Mouse (Mus musculus) effector memory CD4-positive, alpha-beta T cell, adult 5 months (primary cell): ENCODE data around the gene Ociad1. TPM values are rescaled to one million over a fixed set of nuclear protein-coding genes. Genes with fewer than 3 reads are reported as not detected.

Source experiments
- polyA plus RNA-seq: library from polyadenylated mRNA; unstranded; fragments of 100-300 nt; shearing (Covaris generic); gene quantifications from one replicate; pipeline ENCODE4 v1.2.1, GENCODE M21; 2017

Ociad1 gene
- 226 TPM for polyA plus RNA-seq

GRCm38 (mm10) chr5:73292502-73293457, at the start of gene Ociad1:
Gene Ociad1 (plus strand): TSS chr5:73292784.

GRCm38 (mm10) chr5:73256352-73257065, 36.1 kb upstream of the Ociad1 start, which contains the start of gene Fryl:
Gene Fryl (minus strand): TSS chr5:73256619.

DNA sequence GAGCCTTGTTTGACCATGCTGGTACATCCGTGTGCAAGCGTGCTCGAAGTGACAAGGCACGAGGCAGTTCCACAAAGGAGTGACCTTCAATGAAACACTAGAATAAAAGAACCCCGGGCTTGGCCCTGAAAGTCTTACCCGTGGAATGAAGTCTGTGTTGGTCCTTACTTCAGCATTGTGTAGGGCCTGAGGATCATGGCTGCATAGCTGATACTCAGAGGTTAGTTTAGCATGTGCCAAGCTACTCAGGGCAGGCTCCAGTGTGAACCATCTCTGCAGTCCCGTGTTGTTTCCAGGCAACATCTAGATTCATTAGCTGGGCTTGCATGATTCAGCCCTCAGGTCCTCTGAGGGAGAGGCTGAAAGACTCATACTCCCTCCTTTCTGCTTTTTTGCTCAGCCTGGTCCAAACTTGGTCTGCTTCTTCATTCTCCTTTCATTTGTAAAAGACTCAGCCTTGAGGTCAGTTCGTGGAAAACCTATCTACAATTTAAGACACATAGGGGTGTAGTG, 48.2 kb downstream of the Ociad1 start, which contains the start of gene Ociad2:
Gene Ociad2 (minus strand): TSS at position 306 of the 513 bp plus-strand sequence.

Other genes starting within 250 kb of the Ociad1 start
- gene Fryl, start 36.2 kb upstream of the Ociad1 start, polyA plus RNA-seq = 118 TPM
- gene Ociad2, start 48.2 kb downstream of the Ociad1 start, polyA plus RNA-seq = 0.16 TPM
- gene Cwh43, start 113.3 kb downstream of the Ociad1 start, polyA plus RNA-seq = not detected
- 22.4 TPM for gene Dcun1d4, start 188.2 kb downstream of the Ociad1 start, polyA plus RNA-seq